Mouse (Mus musculus): ENCODE data around the gene Gfm1. TPM values are rescaled to one million over a fixed set of nuclear protein-coding genes. Genes with fewer than 3 reads are reported as not detected.

Gfm1 gene
- total and polyA plus RNA-seq, 2 experiments from 2014 or later: 26.7 to 30.5 TPM

DNA sequence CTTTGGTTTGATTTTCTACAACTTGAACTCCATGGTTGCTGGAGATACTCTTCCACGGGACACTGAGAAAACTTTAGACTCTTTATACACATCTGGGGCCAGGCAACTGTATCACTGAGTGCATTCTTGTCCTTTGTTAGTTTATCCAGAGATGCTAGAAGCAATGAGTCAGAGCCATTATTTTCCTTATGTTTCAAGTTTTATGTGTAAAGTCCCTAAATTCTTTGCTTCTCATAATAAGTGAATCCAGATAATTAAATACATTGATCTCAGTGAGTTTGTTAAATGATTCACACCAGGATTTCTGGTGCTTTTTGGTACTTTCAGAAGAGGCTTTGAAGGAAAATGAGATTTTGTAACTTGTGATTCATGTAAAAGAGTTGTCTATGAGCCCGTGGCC is 75.4 kb downstream of the Gfm1 start:
- H3K36me3 ChIP-seq (ENCODE audit: insufficient read depth, low read length): no peaks in the 10 kb centered on the region
- H3K9ac ChIP-seq (replicated peaks; ENCODE audit: low read length): no peak overlapping the region
- ATAC-seq (no peak), DNase-seq (ENCODE audit: low spot score) (no peak)
- H3K4me3 ChIP-seq (ENCODE audit: low read length): no peak overlapping the region
- no peak for TF ChIP-seq CTCF (IDR thresholded peaks at IDR 0.05; ENCODE audit: low read depth)
- H3K9me3 ChIP-seq (ENCODE audit: low read length): no peaks in the 10 kb centered on the region
- H3K4me1 ChIP-seq (ENCODE audit: insufficient read depth, low read length): no peaks in the 10 kb centered on the region
- 84% methylated on average over 2 of the region's 2 CpGs for WGBS
- no peaks in the 10 kb centered on the region for H3K27me3 ChIP-seq (ENCODE audit: insufficient read depth, low read length)
- no peak overlapping the region for H3K27ac ChIP-seq
- H3K4me2 ChIP-seq (ENCODE audit: low read depth, low read length): no peak overlapping the region

GRCm38 (mm10) chr3:67508216-67508892 is 78.5 kb downstream of the Gfm1 start:
- no peak for DNase-seq (ENCODE audit: low spot score)
- no peak overlapping the region for H3K4me3 ChIP-seq (ENCODE audit: low read length)
- H3K4me2 ChIP-seq (ENCODE audit: low read depth, low read length): no peak overlapping the region
- no peaks in the 10 kb centered on the region for H3K36me3 ChIP-seq (ENCODE audit: insufficient read depth, low read length)
- WGBS: 89% methylated on average over 10 of the region's 10 CpGs
- no peak overlapping the region for H3K27ac ChIP-seq
- H3K9me3 ChIP-seq (ENCODE audit: low read length): no peaks in the 10 kb centered on the region
- no peaks in the 10 kb centered on the region for H3K4me1 ChIP-seq (ENCODE audit: insufficient read depth, low read length)
- no peak for TF ChIP-seq CTCF (IDR thresholded peaks at IDR 0.05; ENCODE audit: low read depth)
- no peak for ATAC-seq
- H3K9ac ChIP-seq (replicated peaks; ENCODE audit: low read length): no peak overlapping the region
- H3K27me3 ChIP-seq (ENCODE audit: insufficient read depth, low read length): no peaks in the 10 kb centered on the region

DNA sequence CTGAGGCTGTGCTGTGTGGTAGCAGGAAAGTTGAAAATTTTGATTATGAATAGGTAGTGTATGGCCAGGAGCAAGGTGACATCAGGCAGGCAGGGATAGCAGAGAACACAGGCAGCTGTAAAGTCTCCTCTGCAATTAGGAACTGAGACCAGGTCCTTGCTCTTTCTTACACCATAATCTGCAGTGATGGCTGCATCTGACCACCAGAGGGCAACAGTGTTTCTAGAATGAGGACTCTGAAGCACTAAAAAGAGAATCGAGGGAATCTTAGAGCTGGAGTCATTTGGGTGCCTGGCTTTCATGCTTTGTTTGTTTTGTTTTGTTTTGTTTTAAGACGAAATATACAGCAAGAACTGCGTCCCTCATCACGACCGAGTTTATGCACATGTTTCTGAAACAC is 82.9 kb downstream of the Gfm1 start:
- no peak overlapping the region for H3K4me3 ChIP-seq (ENCODE audit: low read length)
- WGBS: 4% methylated on average over 5 of the region's 5 CpGs
- H3K4me2 ChIP-seq (ENCODE audit: low read depth, low read length): no peak overlapping the region
- ATAC-seq: peak; percentile 77
- no peaks in the 10 kb centered on the region for H3K27me3 ChIP-seq (ENCODE audit: insufficient read depth, low read length)
- peak; percentile 91 for DNase-seq (ENCODE audit: low spot score)
- no peaks in the 10 kb centered on the region for H3K4me1 ChIP-seq (ENCODE audit: insufficient read depth, low read length)
- H3K27ac ChIP-seq: no peak overlapping the region
- H3K9ac ChIP-seq (replicated peaks; ENCODE audit: low read length): no peak overlapping the region
- H3K9me3 ChIP-seq (ENCODE audit: low read length): no peaks in the 10 kb centered on the region
- peak; percentile 95 for TF ChIP-seq CTCF (IDR thresholded peaks at IDR 0.05; ENCODE audit: low read depth)
- H3K36me3 ChIP-seq (ENCODE audit: insufficient read depth, low read length): no peaks in the 10 kb centered on the region

- TF ChIP-seq CTCF (IDR thresholded peaks at IDR 0.05; ENCODE audit: low read depth): no peak
- Histone ChIP-seq H3K27ac (no peak overlapping the region), H3K36me3 (ENCODE audit: insufficient read depth, low read length) (no peaks in the 10 kb centered on the region), H3K4me3 (ENCODE audit: low read length) (peak overlapping the region; percentile 58), H3K27me3 (ENCODE audit: insufficient read depth, low read length) (no peaks in the 10 kb centered on the region), H3K4me1 (ENCODE audit: insufficient read depth, low read length) (no peaks in the 10 kb centered on the region), H3K9me3 (ENCODE audit: low read length) (no peaks in the 10 kb centered on the region), H3K4me2 (ENCODE audit: low read depth, low read length) (peak overlapping the region; percentile 99), H3K9ac (replicated peaks; ENCODE audit: low read length) (peak overlapping the region; percentile 50)
- peak; percentile 64 for ATAC-seq
- peak; percentile 48 for DNase-seq (ENCODE audit: low spot score)
- WGBS: 5% methylated on average over 40 of the region's 40 CpGs
Measured at GRCm38 (mm10) chr3:67514801-67515273, 84.9 kb downstream of the Gfm1 start.

GRCm38 (mm10) chr3:67515274-67515801 is 85.4 kb downstream of the Gfm1 start, which contains the start of gene Rarres1:
TSS of gene Rarres1 (minus strand) at chr3:67515523.
- peak within 1 kb of the TSS; percentile 58 for H3K4me3 ChIP-seq (ENCODE audit: low read length)
- DNase-seq (ENCODE audit: low spot score) (peak; percentile 6), ATAC-seq (peak; percentile 72)
- H3K27me3 ChIP-seq (ENCODE audit: insufficient read depth, low read length): no peaks in the 10 kb centered on the region
- no peak within 1 kb of the TSS for H3K27ac ChIP-seq
- no peaks in the 10 kb centered on the region for H3K9me3 ChIP-seq (ENCODE audit: low read length)
- peak within 1 kb of the TSS; percentile 99 for H3K4me2 ChIP-seq (ENCODE audit: low read depth, low read length)
- H3K4me1 ChIP-seq (ENCODE audit: insufficient read depth, low read length): no peaks in the 10 kb centered on the region
- no peaks in the 10 kb centered on the region for H3K36me3 ChIP-seq (ENCODE audit: insufficient read depth, low read length)
- H3K9ac ChIP-seq (replicated peaks; ENCODE audit: low read length): peak within 1 kb of the TSS; percentile 50
- peak; percentile 32; the same call in 1 of the 2 replicates for TF ChIP-seq CTCF (IDR thresholded peaks at IDR 0.05; ENCODE audit: low read depth)
- 2% methylated on average over 33 of the region's 38 CpGs for WGBS

- no peak for ATAC-seq
- 94% methylated on average over 5 of the region's 5 CpGs for WGBS
- H3K9me3 ChIP-seq (ENCODE audit: low read length): no peaks in the 10 kb centered on the region
- no peak overlapping the region for H3K9ac ChIP-seq (replicated peaks; ENCODE audit: low read length)
- no peak for DNase-seq (ENCODE audit: low spot score)
- no peaks in the 10 kb centered on the region for H3K36me3 ChIP-seq (ENCODE audit: insufficient read depth, low read length)
- H3K4me3 ChIP-seq (ENCODE audit: low read length): no peak overlapping the region
- H3K4me2 ChIP-seq (ENCODE audit: low read depth, low read length): no peak overlapping the region
- no peak for TF ChIP-seq CTCF (IDR thresholded peaks at IDR 0.05; ENCODE audit: low read depth)
- H3K27me3 ChIP-seq (ENCODE audit: insufficient read depth, low read length): no peaks in the 10 kb centered on the region
- no peaks in the 10 kb centered on the region for H3K4me1 ChIP-seq (ENCODE audit: insufficient read depth, low read length)
- H3K27ac ChIP-seq: no peak overlapping the region
Measured at GRCm38 (mm10) chr3:67520568-67521143, 90.8 kb downstream of the Gfm1 start.

DNA sequence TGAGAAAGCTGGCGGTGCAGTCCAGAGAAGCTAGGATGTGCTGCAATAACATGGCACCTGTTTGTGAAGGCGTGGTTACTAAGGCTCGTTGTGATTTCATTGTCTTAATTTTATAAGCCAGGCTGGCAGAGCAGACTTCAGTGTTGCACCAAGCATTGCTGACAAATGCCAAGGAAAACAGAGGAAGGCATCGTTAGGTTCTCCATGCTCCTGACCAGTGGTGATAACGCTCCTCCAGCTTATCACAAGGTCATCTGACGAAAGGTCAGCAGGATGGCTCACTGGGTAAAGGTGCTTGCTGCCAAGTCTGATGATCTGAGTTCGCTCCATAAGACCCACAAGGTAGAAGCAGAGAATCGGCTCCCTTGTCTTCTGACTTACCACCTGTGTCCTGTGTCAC is 92.8 kb downstream of the Gfm1 start:
- H3K9me3 ChIP-seq (ENCODE audit: low read length): no peaks in the 10 kb centered on the region
- ATAC-seq (no peak), DNase-seq (ENCODE audit: low spot score) (no peak)
- no peak overlapping the region for H3K4me2 ChIP-seq (ENCODE audit: low read depth, low read length)
- H3K4me1 ChIP-seq (ENCODE audit: insufficient read depth, low read length): no peaks in the 10 kb centered on the region
- no peak overlapping the region for H3K27ac ChIP-seq
- H3K4me3 ChIP-seq (ENCODE audit: low read length): no peak overlapping the region
- TF ChIP-seq CTCF (IDR thresholded peaks at IDR 0.05; ENCODE audit: low read depth): no peak
- no peak overlapping the region for H3K9ac ChIP-seq (replicated peaks; ENCODE audit: low read length)
- H3K27me3 ChIP-seq (ENCODE audit: insufficient read depth, low read length): no peaks in the 10 kb centered on the region
- WGBS: 87% methylated on average over 8 of the region's 8 CpGs
- H3K36me3 ChIP-seq (ENCODE audit: insufficient read depth, low read length): no peaks in the 10 kb centered on the region
